Mouse (Mus musculus) embryonic fibroblast, embryonic 13.5 days (primary cell): ENCODE data around the gene 2900011O08Rik. TPM values are rescaled to one million over a fixed set of nuclear protein-coding genes. Genes with fewer than 3 reads are reported as not detected.

Experiments used
- H3K27ac ChIP-seq: 2 replicates; pipeline ENCODE4 v1.5.1; 2012; ENCODE audit warnings: low read length, control low read depth, inconsistent platforms; ENCODE audit not compliant: insufficient read depth
- H3K4me1 ChIP-seq: 2 replicates; pipeline ENCODE4 v1.6.1; 2011; ENCODE audit warnings: low read length; ENCODE audit not compliant: control insufficient read depth, insufficient read depth
- H3K4me3 ChIP-seq: 2 replicates; pipeline ENCODE4 v1.5.1; 2011; ENCODE audit warnings: mild to moderate bottlenecking, control low read depth, low read length; ENCODE audit not compliant: insufficient read depth
- CTCF ChIP-seq: IDR thresholded peaks from 2 replicates; pipeline ENCODE4 v1.5.1; 2011; ENCODE audit warnings: mild to moderate bottlenecking, control low read depth, low read length, moderate library complexity, borderline replicate concordance; ENCODE audit not compliant: insufficient read depth
- POLR2A ChIP-seq: IDR thresholded peaks from 2 replicates; pipeline ENCODE4 v1.6.1; 2011; ENCODE audit warnings: low read depth, mild to moderate bottlenecking, control low read depth, low read length, moderate library complexity
- polyA plus RNA-seq: library from polyadenylated mRNA; stranded (reverse); fragments of >200 nt; gene quantifications from 2 replicates; pipeline ENCODE4 v1.2.4, GENCODE M21; 2011; ENCODE audit warnings: low read depth; ENCODE audit not compliant: missing spikeins, insufficient read length

2900011O08Rik gene
- polyA plus RNA-seq, 1 experiment = 1.1 TPM

- no peaks in the 10 kb centered on the region for H3K4me1 ChIP-seq
- no peak overlapping the region for H3K4me3 ChIP-seq
- no peak for TF ChIP-seq POLR2A
- no peak for TF ChIP-seq CTCF
- no peak overlapping the region for H3K27ac ChIP-seq
Observed at GRCm38 (mm10) chr16:14130796-14131195, 144.4 kb downstream of the 2900011O08Rik start.

- no peak overlapping the region for H3K27ac ChIP-seq
- H3K4me3 ChIP-seq = no peak overlapping the region
- no peaks in the 10 kb centered on the region for H3K4me1 ChIP-seq
- no peak for TF ChIP-seq CTCF
- TF ChIP-seq POLR2A = no peak
Observed at GRCm38 (mm10) chr16:14131376-14131775, 145.0 kb downstream of the 2900011O08Rik start.

GRCm38 (mm10) chr16:14131838-14132237 lies 145.4 kb downstream of the 2900011O08Rik start:
- TF ChIP-seq CTCF (no peak), POLR2A (no peak)
- H3K4me3 ChIP-seq = no peak overlapping the region
- no peaks in the 10 kb centered on the region for H3K4me1 ChIP-seq
- no peak overlapping the region; the same call in 1 of the 2 replicates for H3K27ac ChIP-seq

- TF ChIP-seq CTCF (no peak), POLR2A (no peak)
- H3K27ac ChIP-seq = no peak overlapping the region
- H3K4me3 ChIP-seq = no peak overlapping the region
Observed at GRCm38 (mm10) chr16:14135014-14135413, 148.6 kb downstream of the 2900011O08Rik start.

GRCm38 (mm10) chr16:14137976-14138561 lies 151.7 kb downstream of the 2900011O08Rik start:
- no peak overlapping the region for H3K27ac ChIP-seq
- H3K4me3 ChIP-seq = no peak overlapping the region
- H3K4me1 ChIP-seq = no peaks in the 10 kb centered on the region
- TF ChIP-seq POLR2A (no peak), CTCF (no peak)

More at GRCm38 (mm10) chr16:14135014-14135413, 148.6 kb downstream of the 2900011O08Rik start:
- H3K4me1 ChIP-seq = no peaks in the 10 kb centered on the region

- Histone ChIP-seq H3K4me3 (no peak overlapping the region), H3K4me1 (no peaks in the 10 kb centered on the region), H3K27ac (no peak overlapping the region)
- TF ChIP-seq POLR2A (no peak), CTCF (no peak)
Observed at GRCm38 (mm10) chr16:14139106-14139505, 152.7 kb downstream of the 2900011O08Rik start.

- TF ChIP-seq CTCF = no peak
- no peak for TF ChIP-seq POLR2A
- Histone ChIP-seq H3K4me3 (no peak overlapping the region), H3K4me1 (no peaks in the 10 kb centered on the region), H3K27ac (no peak overlapping the region)
Observed at GRCm38 (mm10) chr16:14143298-14143697, 156.9 kb downstream of the 2900011O08Rik start.

GRCm38 (mm10) chr16:14147712-14148111 lies 161.3 kb downstream of the 2900011O08Rik start:
- Histone ChIP-seq H3K4me1 (no peaks in the 10 kb centered on the region), H3K27ac (no peak overlapping the region), H3K4me3 (no peak overlapping the region)
- TF ChIP-seq POLR2A (no peak), CTCF (no peak)

Other genes with a start within 250 kb of the 2900011O08Rik start
- gene Rrn3, start 205.9 kb upstream of the 2900011O08Rik start, polyA plus RNA-seq = 52.4 and 52.5 TPM in 2 replicates
- gene Ntan1, start 167.8 kb upstream of the 2900011O08Rik start, polyA plus RNA-seq = 73.3 and 82.0 TPM in 2 replicates
- gene Pdxdc1, start 83.5 kb upstream of the 2900011O08Rik start, polyA plus RNA-seq = 195 and 220 TPM in 2 replicates
- gene Mpv17l, start 83.4 kb upstream of the 2900011O08Rik start, polyA plus RNA-seq = 4.7 and 5.1 TPM in 2 replicates
- gene Ifitm7, start 284 bp downstream of the 2900011O08Rik start, polyA plus RNA-seq = not detected in 2 replicates
- 57.1 and 65.1 TPM in 2 replicates for gene Nde1, start 176.7 kb downstream of the 2900011O08Rik start, polyA plus RNA-seq
- gene Marf1, start 176.7 kb downstream of the 2900011O08Rik start, polyA plus RNA-seq = 37.7 and 40.0 TPM in 2 replicates